Mouse (Mus musculus) brain, embryonic 14.5 days (tissue): Measurements from ENCODE around the gene Lepr.

Source experiments
- CTCF ChIP-seq: fragments of 200-500 bp; IDR thresholded peaks from 2 replicates; pipeline ENCODE4 v1.5.1; 2012; ENCODE audit warnings: inconsistent platforms, mild to moderate bottlenecking, moderate library complexity, borderline replicate concordance; ENCODE audit not compliant: insufficient read depth, insufficient read length; ENCODE audit errors: extremely low read depth
- POLR2A ChIP-seq: fragments of 200-500 bp; IDR thresholded peaks from 2 replicates; pipeline ENCODE4 v1.6.1; 2012; ENCODE audit warnings: mild to moderate bottlenecking, inconsistent platforms, borderline replicate concordance; ENCODE audit not compliant: poor library complexity, insufficient read depth, insufficient read length, severe bottlenecking; ENCODE audit errors: extremely low read depth

DNA sequence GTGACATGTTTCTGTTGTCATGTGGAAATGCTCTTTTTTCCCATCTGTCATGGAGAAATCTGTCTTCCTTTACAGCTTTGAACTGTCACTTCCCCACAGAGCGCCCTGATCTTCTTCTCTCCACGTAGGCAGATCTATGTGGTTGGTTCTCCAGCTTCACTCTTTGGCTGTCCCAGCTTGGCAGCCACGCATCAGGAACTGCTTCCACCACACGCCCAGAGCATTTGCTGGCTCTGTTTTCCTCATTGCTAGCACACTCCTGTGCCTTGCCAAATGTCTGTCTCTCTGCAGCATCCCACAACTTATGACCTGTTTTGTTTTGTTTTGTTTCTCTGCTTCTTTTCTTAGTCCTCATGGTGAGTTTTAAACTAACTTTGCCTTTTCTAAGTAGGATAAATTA, 24.3 kb upstream of the Lepr start:
- TF ChIP-seq CTCF (no peak), POLR2A (no peak)
